Mouse (Mus musculus) liver, embryonic 13.5 days (tissue): ENCODE measurements around the gene Gse1. TPM values are rescaled to one million over a fixed set of nuclear protein-coding genes. Genes with fewer than 3 reads are reported as not detected.

Source experiments
- ATAC-seq: fragments of 200-750 bp; cut with Nextera tagmentation; 2 replicates; pipeline ENCODE4 v1.8.0; 2017; ENCODE audit warnings: low read depth, mild to moderate bottlenecking, moderate number of reproducible peaks, moderate library complexity
- DNase-seq: peaks from one replicate; pipeline ENCODE4 v3.0.0; 2022
- H3K27ac ChIP-seq: fragments of 300-500 bp; sonication (generic); 2 replicates; pipeline ENCODE4 v1.5.1; 2015; ENCODE audit warnings: moderate library complexity, mild to moderate bottlenecking, inconsistent platforms
- H3K27me3 ChIP-seq: fragments of 300-500 bp; sonication (generic); 2 replicates; pipeline ENCODE4 v1.6.1; 2015; ENCODE audit warnings: mild to moderate bottlenecking, inconsistent platforms
- H3K36me3 ChIP-seq: fragments of 300-500 bp; sonication (generic); 2 replicates; pipeline ENCODE4 v1.6.1; 2015; ENCODE audit warnings: mild to moderate bottlenecking, inconsistent platforms
- H3K4me1 ChIP-seq: fragments of 300-500 bp; sonication (generic); replicated peaks from 2 replicates; pipeline ENCODE4 v1.6.1; 2015; ENCODE audit warnings: inconsistent platforms
- H3K4me2 ChIP-seq: fragments of 300-500 bp; sonication (generic); 2 replicates; pipeline ENCODE4 v1.6.1; 2015; ENCODE audit warnings: inconsistent platforms, mild to moderate bottlenecking, moderate library complexity
- H3K4me3 ChIP-seq: fragments of 300-500 bp; sonication (generic); replicated peaks from 2 replicates; pipeline ENCODE4 v1.5.1; 2015; ENCODE audit warnings: mild to moderate bottlenecking, inconsistent platforms
- H3K9ac ChIP-seq: fragments of 300-500 bp; sonication (generic); 2 replicates; pipeline ENCODE4 v1.6.1; 2015; ENCODE audit warnings: mild to moderate bottlenecking, inconsistent platforms
- H3K9me3 ChIP-seq: fragments of 300-500 bp; sonication (generic); replicated peaks from 2 replicates; pipeline ENCODE4 v1.6.1; 2016; ENCODE audit warnings: inconsistent platforms
- WGBS: fragments of 180-500 bp; shearing (Covaris S2); methylation state at CpG from one replicate; pipeline ENCODE4 v1.1.7; 2015; ENCODE audit not compliant: insufficient replicate concordance; 5-methylcytosine and 5-hydroxymethylcytosine counted together
- polyA plus RNA-seq: library from polyadenylated mRNA; unstranded; fragments of >200 nt; fragmentation: Nextera tagmentation; extraction: Ambion mirVana; gene quantifications from 2 replicates; pipeline ENCODE4 v1.2.1, GENCODE M21; 2015

Gse1 gene
- polyA plus RNA-seq, 1 experiment from 2014 or later = 8.3 TPM

DNA sequence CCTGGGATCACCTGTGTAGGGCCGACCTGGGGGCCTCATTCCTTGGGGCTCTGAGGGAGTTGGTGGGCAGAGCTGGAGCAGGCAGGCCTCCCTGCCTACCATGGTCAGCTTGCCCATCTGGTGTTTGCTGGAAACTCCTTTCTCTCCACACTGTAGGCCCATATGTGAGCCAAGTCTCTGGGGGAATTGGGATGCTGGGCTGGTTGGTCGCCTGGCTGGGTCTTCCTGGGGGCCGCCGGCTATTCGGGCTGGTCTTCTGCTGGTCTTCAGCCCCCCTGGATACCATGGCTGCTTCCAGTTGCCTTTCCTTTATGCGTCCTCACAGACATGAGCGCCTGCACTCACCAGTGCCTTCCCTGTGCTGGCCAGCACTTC, 293.3 kb downstream of the Gse1 start:
- Histone ChIP-seq H3K36me3 (peaks cover 36% of the 10 kb centered on the region), H3K9ac (no peak overlapping the region), H3K27me3 (no peaks in the 10 kb centered on the region), H3K4me3 (no peak overlapping the region), H3K9me3 (no peaks in the 10 kb centered on the region), H3K4me1 (peaks cover 97% of the 10 kb centered on the region), H3K4me2 (no peak overlapping the region), H3K27ac (no peak overlapping the region)
- 83% methylated on average over 7 of the region's 7 CpGs for WGBS
- DNase-seq (no peak), ATAC-seq (no peak)

DNA sequence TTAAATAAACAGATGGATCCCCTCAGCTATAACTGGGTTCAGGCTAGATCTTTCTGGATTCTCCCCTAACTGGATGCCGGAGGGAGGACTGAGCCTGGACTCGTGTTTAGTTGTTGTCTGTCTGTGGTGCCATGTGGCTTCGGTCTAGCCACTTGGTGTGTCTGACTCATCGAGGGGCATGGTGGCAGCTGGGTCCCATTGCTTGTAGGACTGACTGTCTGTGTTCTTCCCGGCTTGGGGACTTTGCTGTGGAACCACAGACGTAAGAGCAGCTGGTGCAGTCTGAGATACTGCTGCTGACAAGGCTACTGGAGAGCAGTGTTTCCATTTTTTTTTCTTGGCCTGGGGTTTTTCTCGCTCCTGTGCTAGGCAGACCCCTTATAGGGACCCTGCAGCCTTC, 295.4 kb downstream of the Gse1 start:
- H3K9ac ChIP-seq = no peak overlapping the region
- no peak for ATAC-seq
- no peaks in the 10 kb centered on the region for H3K9me3 ChIP-seq
- no peak overlapping the region for H3K4me2 ChIP-seq
- peak overlapping the region; percentile 17; the same call in 1 of the 2 replicates for H3K27ac ChIP-seq
- H3K4me3 ChIP-seq = no peak overlapping the region
- no peak for DNase-seq
- H3K27me3 ChIP-seq = no peaks in the 10 kb centered on the region
- H3K4me1 ChIP-seq = peaks cover 97% of the 10 kb centered on the region
- H3K36me3 ChIP-seq = peaks cover 36% of the 10 kb centered on the region
- WGBS = 61% methylated on average over 7 of the region's 7 CpGs

GRCm38 (mm10) chr8:120525135-120525534, 296.9 kb downstream of the Gse1 start:
- Histone ChIP-seq H3K4me3 (no peak overlapping the region), H3K36me3 (peaks cover 24% of the 10 kb centered on the region), H3K4me2 (peak overlapping the region; percentile 42), H3K4me1 (peaks cover 95% of the 10 kb centered on the region), H3K27me3 (no peaks in the 10 kb centered on the region), H3K9me3 (no peaks in the 10 kb centered on the region), H3K9ac (peak overlapping the region; percentile 50), H3K27ac (peak overlapping the region; percentile 35)
- WGBS = 6% methylated on average over 1 of the region's 1 CpGs
- peak; percentile 64 for ATAC-seq
- DNase-seq = no peak

GRCm38 (mm10) chr8:120525832-120526231, 297.6 kb downstream of the Gse1 start:
- H3K36me3 ChIP-seq = peaks cover 17% of the 10 kb centered on the region
- DNase-seq = no peak
- H3K4me2 ChIP-seq = peak overlapping the region; percentile 42
- 58% methylated on average over 6 of the region's 6 CpGs for WGBS
- H3K4me3 ChIP-seq = no peak overlapping the region
- no peaks in the 10 kb centered on the region for H3K27me3 ChIP-seq
- H3K9ac ChIP-seq = peak overlapping the region; percentile 50
- no peaks in the 10 kb centered on the region for H3K9me3 ChIP-seq
- peaks cover 94% of the 10 kb centered on the region for H3K4me1 ChIP-seq
- ATAC-seq = peak; percentile 41
- peak overlapping the region; percentile 35; the same call in 1 of the 2 replicates for H3K27ac ChIP-seq

- no peak for ATAC-seq
- 37% methylated on average over 4 of the region's 4 CpGs for WGBS
- H3K27ac ChIP-seq = no peak overlapping the region
- no peak for DNase-seq
- H3K9me3 ChIP-seq = no peaks in the 10 kb centered on the region
- H3K27me3 ChIP-seq = no peaks in the 10 kb centered on the region
- H3K36me3 ChIP-seq = peaks cover 16% of the 10 kb centered on the region
- no peak overlapping the region for H3K4me2 ChIP-seq
- no peak overlapping the region for H3K4me3 ChIP-seq
- peaks cover 94% of the 10 kb centered on the region for H3K4me1 ChIP-seq
- no peak overlapping the region for H3K9ac ChIP-seq
Measured at GRCm38 (mm10) chr8:120526577-120526976, 298.3 kb downstream of the Gse1 start.

- ATAC-seq (no peak), DNase-seq (no peak)
- H3K9ac ChIP-seq = peak overlapping the region; percentile 4; the same call in 1 of the 2 replicates
- no peaks in the 10 kb centered on the region for H3K27me3 ChIP-seq
- peaks cover 96% of the 10 kb centered on the region for H3K4me1 ChIP-seq
- no peak overlapping the region for H3K4me3 ChIP-seq
- no peak overlapping the region for H3K4me2 ChIP-seq
- H3K27ac ChIP-seq = peak overlapping the region; percentile 66; the same call in 1 of the 2 replicates
- H3K9me3 ChIP-seq = no peaks in the 10 kb centered on the region
- WGBS = 56% methylated on average over 3 of the region's 3 CpGs
- peaks cover 4% of the 10 kb centered on the region; the same call in 1 of the 2 replicates for H3K36me3 ChIP-seq
Measured at GRCm38 (mm10) chr8:120528332-120528731, 300.1 kb downstream of the Gse1 start.

- H3K36me3 ChIP-seq = peaks cover 4% of the 10 kb centered on the region; the same call in 1 of the 2 replicates
- ATAC-seq (no peak), DNase-seq (no peak)
- peak overlapping the region; percentile 29; the same call in 1 of the 2 replicates for H3K27ac ChIP-seq
- no peak overlapping the region for H3K4me2 ChIP-seq
- 34% methylated on average over 7 of the region's 7 CpGs for WGBS
- H3K9ac ChIP-seq = no peak overlapping the region
- H3K4me1 ChIP-seq = peaks cover 96% of the 10 kb centered on the region
- H3K27me3 ChIP-seq = no peaks in the 10 kb centered on the region
- no peak overlapping the region for H3K4me3 ChIP-seq
- no peaks in the 10 kb centered on the region for H3K9me3 ChIP-seq
Measured at GRCm38 (mm10) chr8:120529226-120529625, 301.0 kb downstream of the Gse1 start.

DNA sequence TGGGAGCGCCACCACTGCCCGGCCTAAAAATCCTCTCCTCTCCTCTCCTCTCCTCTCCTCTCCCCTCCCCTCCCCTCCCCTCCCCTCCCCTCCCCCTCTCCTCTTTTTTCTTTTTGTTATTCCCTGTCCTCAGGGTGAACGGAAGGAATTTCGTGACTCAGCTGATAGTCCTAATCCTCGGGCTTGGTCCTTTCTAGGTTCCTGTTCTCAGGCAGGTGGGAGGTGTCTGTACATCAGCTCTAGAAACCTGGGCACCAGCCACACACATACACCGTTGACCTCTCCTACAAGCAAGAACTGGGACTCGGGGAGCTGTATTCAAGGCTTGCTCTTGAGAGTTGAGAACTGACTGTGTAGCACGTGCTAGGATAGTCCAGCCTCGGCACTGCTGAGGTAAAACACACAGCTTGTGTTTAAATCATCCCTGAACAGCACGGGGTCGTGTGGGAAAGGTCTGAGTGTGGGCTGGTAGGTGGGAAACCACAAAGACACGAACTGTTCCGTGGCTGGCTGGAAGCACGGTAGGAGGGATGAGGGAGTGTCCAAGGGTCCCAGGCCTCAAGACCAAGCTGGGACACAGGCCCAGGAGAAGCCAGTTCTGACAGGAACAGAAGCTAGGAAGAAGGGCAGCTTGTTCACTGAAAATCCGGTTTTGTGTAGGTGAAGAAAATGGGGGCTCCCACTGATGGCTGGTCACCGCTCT, 302.8 kb downstream of the Gse1 start:
- Histone ChIP-seq H3K27ac (peak overlapping the region; percentile 30; the same call in 1 of the 2 replicates), H3K27me3 (no peaks in the 10 kb centered on the region), H3K4me2 (no peak overlapping the region), H3K36me3 (peaks cover 4% of the 10 kb centered on the region; the same call in 1 of the 2 replicates), H3K4me1 (peaks cover 96% of the 10 kb centered on the region), H3K4me3 (no peak overlapping the region), H3K9ac (peak overlapping the region; percentile 52; the same call in 1 of the 2 replicates), H3K9me3 (no peaks in the 10 kb centered on the region)
- DNase-seq (no peak), ATAC-seq (no peak)
- WGBS = 48% methylated on average over 16 of the region's 16 CpGs

GRCm38 (mm10) chr8:120531775-120532516, 303.7 kb downstream of the Gse1 start:
- DNase-seq = no peak
- no peak for ATAC-seq

DNA sequence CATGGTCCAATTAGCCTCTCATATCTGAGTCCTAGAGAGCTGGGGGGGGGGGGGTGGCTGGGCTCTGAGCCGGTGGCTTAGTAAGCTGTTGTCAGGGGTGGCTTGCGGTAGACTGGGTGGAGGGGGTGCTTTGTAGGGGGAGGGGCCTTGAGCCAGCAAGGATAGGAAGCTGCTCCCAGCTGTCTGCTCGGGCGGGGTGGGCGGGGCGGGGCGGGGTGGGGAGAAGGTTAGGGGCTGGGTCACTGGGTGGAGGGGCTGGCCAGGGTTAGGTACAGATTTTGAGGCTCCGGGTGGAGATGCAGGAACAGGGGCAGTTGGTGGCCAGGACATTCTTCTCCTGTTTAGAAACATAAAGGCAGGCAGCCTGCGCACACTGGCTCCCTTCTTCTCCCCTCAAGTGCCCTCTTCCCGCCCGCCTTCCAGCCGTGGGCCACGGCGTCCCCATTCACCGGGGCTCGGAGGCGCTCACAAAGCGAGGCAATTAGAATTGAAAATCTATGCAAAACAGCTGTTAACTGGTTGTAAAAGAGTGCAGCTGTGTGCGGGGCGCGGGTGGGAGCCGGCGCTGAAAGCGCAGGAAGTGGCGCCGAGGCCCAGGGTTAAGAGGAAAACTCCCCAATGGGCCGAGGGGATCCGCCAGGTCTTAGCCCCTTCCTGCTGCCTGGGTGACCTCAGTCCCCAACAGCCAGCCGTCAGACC, 304.4 kb downstream of the Gse1 start:
- Histone ChIP-seq H3K9me3 (no peaks in the 10 kb centered on the region), H3K4me2 (peak overlapping the region; percentile 58), H3K4me1 (peaks cover 91% of the 10 kb centered on the region), H3K9ac (0 out of 2 replicates have a peak overlapping the region, but pooled peaks have one; percentile 52), H3K36me3 (peaks cover 4% of the 10 kb centered on the region; the same call in 1 of the 2 replicates), H3K4me3 (peak overlapping the region; percentile 30; the same call in 1 of the 2 replicates), H3K27me3 (no peaks in the 10 kb centered on the region), H3K27ac (peak overlapping the region; percentile 29; the same call in 1 of the 2 replicates)
- peak; percentile 29 for DNase-seq
- no peak for ATAC-seq
- WGBS = 9% methylated on average over 29 of the region's 29 CpGs

More at GRCm38 (mm10) chr8:120531775-120532516, 303.7 kb downstream of the Gse1 start:
- Histone ChIP-seq H3K9ac (peak overlapping the region; percentile 52), H3K4me3 (peak overlapping the region; percentile 1; the same call in 1 of the 2 replicates), H3K4me1 (peaks cover 96% of the 10 kb centered on the region), H3K36me3 (peaks cover 4% of the 10 kb centered on the region; the same call in 1 of the 2 replicates), H3K4me2 (peak overlapping the region; percentile 58), H3K27ac (peak overlapping the region; percentile 62), H3K9me3 (no peaks in the 10 kb centered on the region), H3K27me3 (no peaks in the 10 kb centered on the region)
- 58% methylated on average over 10 of the region's 10 CpGs for whole genome bisulfite sequencing

DNA sequence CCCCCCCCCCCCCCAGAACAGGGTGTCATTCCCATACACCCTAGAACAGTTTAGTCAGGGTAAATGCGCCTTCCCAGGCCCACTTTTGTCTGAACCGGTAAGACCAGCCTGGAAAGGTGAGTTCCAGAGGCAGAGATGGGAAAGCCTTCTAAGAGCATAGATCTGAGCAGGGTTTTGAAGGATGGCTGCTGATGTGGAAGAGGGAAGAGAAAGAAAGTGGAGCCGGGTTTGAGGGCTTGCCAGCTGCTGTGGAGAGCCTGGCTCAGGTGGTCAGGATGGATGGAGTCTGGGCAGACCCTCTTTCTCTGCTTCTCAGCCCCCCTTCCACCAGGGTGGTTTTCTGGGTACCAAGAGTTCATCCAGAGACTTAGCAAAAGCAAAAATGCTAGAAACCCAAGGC, 305.1 kb downstream of the Gse1 start:
- no peak overlapping the region for H3K9ac ChIP-seq
- 61% methylated on average over 3 of the region's 3 CpGs for WGBS
- peaks cover 4% of the 10 kb centered on the region; the same call in 1 of the 2 replicates for H3K36me3 ChIP-seq
- no peak for ATAC-seq
- H3K9me3 ChIP-seq = no peaks in the 10 kb centered on the region
- H3K27me3 ChIP-seq = no peaks in the 10 kb centered on the region
- no peak overlapping the region for H3K4me3 ChIP-seq
- H3K27ac ChIP-seq = 0 out of 2 replicates have a peak overlapping the region, but pooled peaks have one; percentile 29
- no peak for DNase-seq
- H3K4me1 ChIP-seq = peaks cover 89% of the 10 kb centered on the region
- peak overlapping the region; percentile 58; the same call in 1 of the 2 replicates for H3K4me2 ChIP-seq
